Mouse (Mus musculus) G1E-ER4 (cell line): ENCODE measurements at regions not wholly inside any gene's neighbourhood (a gene's known extent, or its start where the extent isn't known, plus 50 kb on each side); places are given as distances from the start of the nearest gene placed in this dataset.

Experiments used
- GATA1 ChIP-seq: IDR thresholded peaks from one replicate; pipeline ENCODE4 v1.8.0; 2012; ENCODE audit warnings: low read length, inconsistent platforms

DNA sequence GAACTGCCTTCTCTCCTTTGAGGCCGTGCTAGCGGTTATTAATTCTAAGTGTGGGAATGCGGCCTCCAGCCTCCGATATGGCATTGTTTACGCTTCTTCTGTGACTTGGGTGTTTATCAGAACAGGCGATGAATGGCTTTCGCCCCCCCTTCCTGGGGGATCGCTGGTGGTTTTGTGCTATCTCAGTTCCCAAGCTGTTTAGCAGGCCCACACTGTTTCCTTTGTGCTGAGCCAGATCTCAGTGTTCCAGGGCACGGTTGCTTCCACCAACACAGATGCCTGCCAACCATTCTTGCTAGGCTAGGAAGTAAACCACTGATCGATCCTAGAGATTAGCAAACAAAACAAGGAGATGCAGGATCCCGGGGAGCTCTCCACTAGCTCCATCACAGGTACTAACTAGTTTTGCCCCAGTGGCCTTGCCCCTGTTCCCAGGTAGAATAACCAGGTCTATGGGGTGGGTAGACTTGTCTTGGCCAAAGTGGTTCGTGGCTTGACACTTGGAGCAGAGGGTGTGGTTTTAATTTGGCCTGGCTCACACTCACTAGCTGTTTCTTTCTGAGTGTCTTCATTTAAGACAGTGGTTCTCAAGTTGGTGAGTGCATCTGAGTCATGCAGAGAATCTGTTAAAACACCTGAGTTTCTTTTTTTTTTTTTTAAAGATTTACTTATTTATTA, 50.9 kb upstream of the Ahctf1 start:
- peak; percentile 97 for TF ChIP-seq GATA1
